Mouse (Mus musculus): Measurements from ENCODE around the gene Col25a1. TPM values are rescaled to one million over a fixed set of nuclear protein-coding genes. Genes with fewer than 3 reads are reported as not detected.

Col25a1 gene
- polyA plus RNA-seq, 1 experiment from 2014 or later: 18.3 TPM

- ATAC-seq (ENCODE audit: insufficient number of reproducible peaks, low FRiP score, low TSS enrichment, low read depth) (peak; percentile 47; the same call in 1 of the 2 replicates), DNase-seq (ENCODE audit: low spot score) (no peak)
- no peak overlapping the region for H3K4me3 ChIP-seq (ENCODE audit: low read depth, low read length)
- WGBS: 59% methylated on average over 8 of the region's 8 CpGs
- no peak overlapping the region for H3K9ac ChIP-seq (ENCODE audit: low read length)
- H3K27me3 ChIP-seq (ENCODE audit: control insufficient read depth, insufficient read depth, low read length): no peaks in the 10 kb centered on the region
- no peaks in the 10 kb centered on the region for H3K36me3 ChIP-seq (ENCODE audit: control insufficient read depth, insufficient read depth, low read length)
- H3K4me2 ChIP-seq (ENCODE audit: low read depth, severe bottlenecking): no peak overlapping the region
- no peaks in the 10 kb centered on the region for H3K4me1 ChIP-seq (ENCODE audit: control insufficient read depth, insufficient read depth, low read length)
- no peaks in the 10 kb centered on the region for H3K9me3 ChIP-seq (ENCODE audit: control insufficient read depth, low read length)
- no peak overlapping the region for H3K27ac ChIP-seq (replicated peaks; ENCODE audit: low read depth, low read length)
Observed at GRCm38 (mm10) chr3:130147827-130148226, 16.5 kb downstream of the Col25a1 start.

- Histone ChIP-seq H3K9me3 (ENCODE audit: control insufficient read depth, low read length) (no peaks in the 10 kb centered on the region), H3K36me3 (ENCODE audit: control insufficient read depth, insufficient read depth, low read length) (no peaks in the 10 kb centered on the region), H3K9ac (ENCODE audit: low read length) (no peak overlapping the region), H3K27me3 (ENCODE audit: control insufficient read depth, insufficient read depth, low read length) (no peaks in the 10 kb centered on the region), H3K4me3 (ENCODE audit: low read depth, low read length) (no peak overlapping the region), H3K27ac (replicated peaks; ENCODE audit: low read depth, low read length) (no peak overlapping the region), H3K4me2 (ENCODE audit: low read depth, severe bottlenecking) (no peak overlapping the region), H3K4me1 (ENCODE audit: control insufficient read depth, insufficient read depth, low read length) (no peaks in the 10 kb centered on the region)
- DNase-seq (ENCODE audit: low spot score): no peak
- no peak for ATAC-seq (ENCODE audit: insufficient number of reproducible peaks, low FRiP score, low TSS enrichment, low read depth)
- 84% methylated on average over 1 of the region's 1 CpGs for WGBS
Observed at GRCm38 (mm10) chr3:130149180-130149579, 17.9 kb downstream of the Col25a1 start.

DNA sequence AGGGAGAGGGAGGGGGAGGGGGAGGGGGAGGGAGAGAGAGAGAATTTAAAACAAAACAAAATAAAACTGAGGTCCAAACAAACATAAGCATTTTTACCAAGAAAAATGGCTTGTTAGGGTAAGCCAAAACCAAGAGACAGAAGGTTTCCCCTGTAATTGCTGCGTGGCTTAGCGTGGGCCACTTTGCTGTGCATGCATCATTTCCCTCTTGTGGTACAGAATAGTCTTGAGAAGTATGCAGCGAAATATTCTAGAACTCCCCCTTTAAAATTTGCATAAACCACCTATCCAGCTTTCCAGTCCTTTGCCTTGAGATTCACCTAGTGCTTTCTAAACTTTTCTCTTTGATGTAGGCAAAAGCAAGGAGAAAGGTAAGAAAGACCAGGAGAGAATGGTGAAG, 21.8 kb downstream of the Col25a1 start:
- no peaks in the 10 kb centered on the region for H3K27me3 ChIP-seq (ENCODE audit: control insufficient read depth, insufficient read depth, low read length)
- H3K4me1 ChIP-seq (ENCODE audit: control insufficient read depth, insufficient read depth, low read length): no peaks in the 10 kb centered on the region
- no peaks in the 10 kb centered on the region for H3K9me3 ChIP-seq (ENCODE audit: control insufficient read depth, low read length)
- no peak overlapping the region for H3K4me2 ChIP-seq (ENCODE audit: low read depth, severe bottlenecking)
- H3K4me3 ChIP-seq (ENCODE audit: low read depth, low read length): no peak overlapping the region
- H3K27ac ChIP-seq (replicated peaks; ENCODE audit: low read depth, low read length): no peak overlapping the region
- WGBS: 87% methylated on average over 3 of the region's 3 CpGs
- DNase-seq (ENCODE audit: low spot score) (no peak), ATAC-seq (ENCODE audit: insufficient number of reproducible peaks, low FRiP score, low TSS enrichment, low read depth) (no peak)
- no peaks in the 10 kb centered on the region for H3K36me3 ChIP-seq (ENCODE audit: control insufficient read depth, insufficient read depth, low read length)
- H3K9ac ChIP-seq (ENCODE audit: low read length): no peak overlapping the region

DNA sequence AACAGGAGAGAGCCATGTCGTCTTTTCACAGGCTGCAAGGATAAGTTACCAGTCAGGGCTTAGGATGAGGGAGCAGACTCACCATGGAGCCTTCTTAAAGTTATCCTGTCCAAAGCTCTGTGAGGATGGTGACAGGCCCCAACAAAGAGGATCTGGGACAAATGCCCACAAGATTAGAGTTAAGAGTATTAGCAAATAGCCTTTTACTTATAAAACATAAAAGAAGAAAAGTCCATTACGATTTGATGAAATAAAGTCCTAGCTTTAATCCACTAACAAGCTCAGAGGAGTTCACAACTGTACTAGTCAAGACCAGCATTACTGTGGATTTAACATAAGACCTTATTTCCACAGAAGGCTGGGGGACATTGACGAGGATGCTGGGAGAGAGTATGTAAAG, 26.2 kb downstream of the Col25a1 start:
- no peak overlapping the region for H3K4me2 ChIP-seq (ENCODE audit: low read depth, severe bottlenecking)
- ATAC-seq (ENCODE audit: insufficient number of reproducible peaks, low FRiP score, low TSS enrichment, low read depth) (no peak), DNase-seq (ENCODE audit: low spot score) (no peak)
- no peaks in the 10 kb centered on the region for H3K36me3 ChIP-seq (ENCODE audit: control insufficient read depth, insufficient read depth, low read length)
- no peak overlapping the region for H3K27ac ChIP-seq (replicated peaks; ENCODE audit: low read depth, low read length)
- H3K9me3 ChIP-seq (ENCODE audit: control insufficient read depth, low read length): no peaks in the 10 kb centered on the region
- no peaks in the 10 kb centered on the region for H3K27me3 ChIP-seq (ENCODE audit: control insufficient read depth, insufficient read depth, low read length)
- no peak overlapping the region for H3K4me3 ChIP-seq (ENCODE audit: low read depth, low read length)
- H3K4me1 ChIP-seq (ENCODE audit: control insufficient read depth, insufficient read depth, low read length): peaks cover 10% of the 10 kb centered on the region; the same call in 1 of the 2 replicates
- WGBS: 74% methylated on average over 3 of the region's 3 CpGs
- H3K9ac ChIP-seq (ENCODE audit: low read length): no peak overlapping the region

DNA sequence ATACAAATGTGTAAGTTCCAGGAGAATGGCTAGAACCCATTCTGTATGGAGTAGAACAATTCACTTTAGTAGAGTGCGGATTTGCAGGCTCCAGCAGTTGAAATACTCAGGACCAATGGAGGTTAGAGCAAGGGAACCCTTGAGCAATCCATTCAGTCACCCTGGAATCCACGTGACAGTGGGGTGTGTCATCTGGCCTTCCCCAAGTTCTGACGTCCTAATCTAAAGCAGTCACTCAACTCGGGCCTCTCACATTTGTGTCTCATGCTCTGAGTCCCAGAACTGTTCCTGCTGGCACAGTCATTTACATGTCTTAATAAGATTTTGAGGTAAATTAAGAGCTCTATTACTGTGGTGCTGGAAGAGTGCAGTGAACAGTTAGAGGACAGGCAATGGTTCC, 28.6 kb downstream of the Col25a1 start:
- ATAC-seq (ENCODE audit: insufficient number of reproducible peaks, low FRiP score, low TSS enrichment, low read depth): no peak
- Histone ChIP-seq H3K9ac (ENCODE audit: low read length) (no peak overlapping the region), H3K27me3 (ENCODE audit: control insufficient read depth, insufficient read depth, low read length) (no peaks in the 10 kb centered on the region), H3K4me1 (ENCODE audit: control insufficient read depth, insufficient read depth, low read length) (peaks cover 10% of the 10 kb centered on the region; the same call in 1 of the 2 replicates), H3K4me2 (ENCODE audit: low read depth, severe bottlenecking) (no peak overlapping the region), H3K9me3 (ENCODE audit: control insufficient read depth, low read length) (no peaks in the 10 kb centered on the region), H3K36me3 (ENCODE audit: control insufficient read depth, insufficient read depth, low read length) (no peaks in the 10 kb centered on the region), H3K27ac (replicated peaks; ENCODE audit: low read depth, low read length) (no peak overlapping the region), H3K4me3 (ENCODE audit: low read depth, low read length) (no peak overlapping the region)
- no peak for DNase-seq (ENCODE audit: low spot score)
- WGBS: 60% methylated on average over 4 of the region's 4 CpGs

- H3K27ac ChIP-seq (replicated peaks; ENCODE audit: low read depth, low read length): no peak overlapping the region
- no peak overlapping the region for H3K4me3 ChIP-seq (ENCODE audit: low read depth, low read length)
- no peaks in the 10 kb centered on the region for H3K36me3 ChIP-seq (ENCODE audit: control insufficient read depth, insufficient read depth, low read length)
- peaks cover 10% of the 10 kb centered on the region; the same call in 1 of the 2 replicates for H3K4me1 ChIP-seq (ENCODE audit: control insufficient read depth, insufficient read depth, low read length)
- no peak overlapping the region for H3K9ac ChIP-seq (ENCODE audit: low read length)
- no peak for DNase-seq (ENCODE audit: low spot score)
- H3K9me3 ChIP-seq (ENCODE audit: control insufficient read depth, low read length): no peaks in the 10 kb centered on the region
- 29% methylated on average over 4 of the region's 4 CpGs for WGBS
- H3K27me3 ChIP-seq (ENCODE audit: control insufficient read depth, insufficient read depth, low read length): no peaks in the 10 kb centered on the region
- H3K4me2 ChIP-seq (ENCODE audit: low read depth, severe bottlenecking): no peak overlapping the region
- ATAC-seq (ENCODE audit: insufficient number of reproducible peaks, low FRiP score, low TSS enrichment, low read depth): peak; percentile 58
Observed at GRCm38 (mm10) chr3:130160902-130161301, 29.6 kb downstream of the Col25a1 start.

DNA sequence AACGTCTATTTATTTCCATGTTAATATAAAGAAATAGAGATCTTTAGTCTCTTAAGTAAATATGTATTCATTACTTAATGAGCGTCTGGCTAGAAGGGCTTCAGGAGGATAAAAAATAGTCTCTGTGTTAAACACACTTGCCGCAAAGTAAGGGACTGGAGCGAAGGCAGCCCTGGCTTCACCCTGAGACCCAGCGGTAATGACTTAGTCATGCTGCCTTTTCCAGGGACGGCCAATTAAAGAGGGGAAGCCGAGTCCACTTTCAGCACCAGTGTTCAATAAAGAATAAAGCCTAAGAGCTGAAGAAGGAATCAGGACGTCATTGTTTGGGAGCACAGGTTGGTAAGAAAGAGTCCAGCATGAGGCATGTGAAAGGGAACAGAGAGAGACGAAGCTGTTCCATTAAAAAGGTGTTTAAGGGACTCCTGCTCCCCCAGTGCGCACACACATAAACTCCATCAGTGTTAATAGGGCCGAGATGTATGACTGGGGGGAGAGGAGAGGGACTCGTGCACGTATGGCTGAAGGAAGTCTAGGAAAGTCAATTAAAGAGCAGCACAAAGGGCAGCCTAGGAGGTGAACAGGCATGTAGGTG, 30.1 kb downstream of the Col25a1 start:
- Histone ChIP-seq H3K9me3 (ENCODE audit: control insufficient read depth, low read length) (no peaks in the 10 kb centered on the region), H3K4me2 (ENCODE audit: low read depth, severe bottlenecking) (no peak overlapping the region), H3K36me3 (ENCODE audit: control insufficient read depth, insufficient read depth, low read length) (no peaks in the 10 kb centered on the region), H3K4me3 (ENCODE audit: low read depth, low read length) (no peak overlapping the region), H3K9ac (ENCODE audit: low read length) (no peak overlapping the region), H3K27ac (replicated peaks; ENCODE audit: low read depth, low read length) (peak overlapping the region; percentile 48), H3K27me3 (ENCODE audit: control insufficient read depth, insufficient read depth, low read length) (no peaks in the 10 kb centered on the region), H3K4me1 (ENCODE audit: control insufficient read depth, insufficient read depth, low read length) (peaks cover 10% of the 10 kb centered on the region; the same call in 1 of the 2 replicates)
- ATAC-seq (ENCODE audit: insufficient number of reproducible peaks, low FRiP score, low TSS enrichment, low read depth) (peak; percentile 90), DNase-seq (ENCODE audit: low spot score) (peak; percentile 70)
- 14% methylated on average over 13 of the region's 13 CpGs for WGBS

DNA sequence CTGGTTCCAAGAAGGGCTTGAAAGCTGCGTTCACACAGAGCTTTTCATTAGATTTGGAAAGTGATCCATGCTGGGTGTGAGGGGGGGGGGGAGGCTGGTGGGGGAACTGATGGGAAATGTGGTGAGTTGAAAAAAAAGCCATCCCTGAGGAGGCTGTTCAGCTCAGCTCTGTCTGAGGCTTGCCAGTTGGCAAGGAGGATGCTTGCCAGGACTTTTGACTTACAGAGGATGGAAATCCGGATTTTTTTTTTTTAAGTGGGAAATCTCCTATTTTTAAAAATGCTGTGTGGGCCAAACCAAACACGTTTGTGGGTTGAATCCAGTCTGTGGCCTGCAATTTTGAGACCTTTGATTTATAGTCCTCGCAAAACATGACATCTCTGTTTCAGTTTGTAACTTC, 35.6 kb downstream of the Col25a1 start:
- DNase-seq (ENCODE audit: low spot score) (no peak), ATAC-seq (ENCODE audit: insufficient number of reproducible peaks, low FRiP score, low TSS enrichment, low read depth) (no peak)
- Histone ChIP-seq H3K4me1 (ENCODE audit: control insufficient read depth, insufficient read depth, low read length) (peaks cover 6% of the 10 kb centered on the region; the same call in 1 of the 2 replicates), H3K4me3 (ENCODE audit: low read depth, low read length) (no peak overlapping the region), H3K9me3 (ENCODE audit: control insufficient read depth, low read length) (0 out of 2 replicates have a peak, but pooled peaks cover 2% of the 10 kb centered on the region), H3K27me3 (ENCODE audit: control insufficient read depth, insufficient read depth, low read length) (no peaks in the 10 kb centered on the region), H3K9ac (ENCODE audit: low read length) (no peak overlapping the region), H3K36me3 (ENCODE audit: control insufficient read depth, insufficient read depth, low read length) (no peaks in the 10 kb centered on the region), H3K4me2 (ENCODE audit: low read depth, severe bottlenecking) (no peak overlapping the region), H3K27ac (replicated peaks; ENCODE audit: low read depth, low read length) (no peak overlapping the region)
- WGBS: 71% methylated on average over 4 of the region's 4 CpGs

- 85% methylated on average over 17 of the region's 17 CpGs for WGBS
- Histone ChIP-seq H3K4me3 (ENCODE audit: low read depth, low read length) (no peak overlapping the region), H3K27me3 (ENCODE audit: control insufficient read depth, insufficient read depth, low read length) (no peaks in the 10 kb centered on the region), H3K4me2 (ENCODE audit: low read depth, severe bottlenecking) (no peak overlapping the region), H3K9me3 (ENCODE audit: control insufficient read depth, low read length) (0 out of 2 replicates have a peak, but pooled peaks cover 2% of the 10 kb centered on the region), H3K36me3 (ENCODE audit: control insufficient read depth, insufficient read depth, low read length) (no peaks in the 10 kb centered on the region), H3K9ac (ENCODE audit: low read length) (no peak overlapping the region), H3K4me1 (ENCODE audit: control insufficient read depth, insufficient read depth, low read length) (no peaks in the 10 kb centered on the region), H3K27ac (replicated peaks; ENCODE audit: low read depth, low read length) (no peak overlapping the region)
- DNase-seq (ENCODE audit: low spot score) (no peak), ATAC-seq (ENCODE audit: insufficient number of reproducible peaks, low FRiP score, low TSS enrichment, low read depth) (no peak)
Observed at GRCm38 (mm10) chr3:130172764-130173163, 41.5 kb downstream of the Col25a1 start.
